Mouse (Mus musculus) yolk sac, embryonic 10.5 days (tissue): Measurements from ENCODE around the gene Hexim1.

Source experiments
- DNase-seq: peaks from one replicate; pipeline ENCODE4 v3.0.0-alpha.2; 2017; ENCODE audit warnings: low spot score

The Hexim1 gene

DNA sequence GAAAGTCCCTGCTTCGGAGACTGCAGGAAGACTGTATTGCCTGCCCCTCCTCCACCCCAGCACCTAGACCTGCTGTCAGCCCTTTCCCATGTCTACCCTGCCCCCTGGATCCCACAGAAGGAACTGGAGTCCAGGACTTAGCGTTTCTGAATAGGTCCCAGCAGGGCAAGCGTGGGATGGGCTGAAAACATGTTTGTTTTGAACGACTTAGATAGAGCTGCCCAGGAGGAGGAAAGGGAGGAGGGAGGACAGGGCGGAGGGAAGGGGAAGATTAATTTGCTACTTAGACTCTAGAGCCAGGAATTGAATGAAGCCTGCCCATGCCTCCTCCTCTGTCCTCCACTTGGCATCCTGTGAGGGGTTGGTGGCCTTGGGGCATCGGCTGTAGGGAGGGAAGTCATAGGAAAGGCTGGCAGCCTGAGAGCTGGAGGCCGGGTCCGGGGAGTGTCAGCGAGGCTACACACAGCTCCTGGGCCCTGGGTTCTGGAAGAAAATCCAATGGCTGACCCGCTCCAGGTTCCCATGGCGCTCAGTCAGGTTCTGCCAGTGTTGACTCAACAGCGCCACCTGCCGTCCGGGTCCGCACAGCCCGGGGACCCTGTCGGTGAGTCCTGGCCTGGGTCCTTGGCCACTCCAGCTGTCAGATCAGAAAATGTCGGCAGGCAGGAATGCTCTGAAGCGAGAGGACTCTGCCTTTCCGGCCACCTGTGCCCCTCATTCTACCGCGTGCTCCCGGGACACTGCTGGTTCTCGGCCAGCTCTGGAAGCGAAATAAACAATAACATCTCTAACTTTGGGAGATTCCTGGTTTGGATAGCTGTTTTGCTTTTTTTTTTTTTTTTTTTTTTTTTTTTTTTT lies 42.8 kb downstream of the Hexim1 start:
- peak; percentile 94 for DNase-seq

DNA sequence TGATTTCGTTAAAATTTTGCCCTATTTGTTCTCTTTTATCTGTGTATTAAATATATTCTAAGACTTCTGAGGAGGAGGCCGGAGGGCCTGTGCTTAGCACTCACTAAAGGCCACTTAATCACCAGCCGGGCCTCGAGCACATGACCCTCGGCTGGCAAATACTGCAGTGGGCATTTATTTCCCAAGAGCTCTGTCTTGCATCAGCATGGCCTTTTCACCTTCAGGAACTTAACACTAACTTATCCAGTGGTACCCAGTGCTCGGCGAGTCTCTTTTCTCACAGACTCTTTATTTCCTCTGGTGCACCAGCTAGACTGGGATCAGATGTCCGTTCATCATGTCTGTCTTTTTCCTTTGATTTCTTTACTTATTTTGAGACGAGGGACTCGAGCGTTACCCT lies 44.7 kb downstream of the Hexim1 start:
- no peak for DNase-seq

DNA sequence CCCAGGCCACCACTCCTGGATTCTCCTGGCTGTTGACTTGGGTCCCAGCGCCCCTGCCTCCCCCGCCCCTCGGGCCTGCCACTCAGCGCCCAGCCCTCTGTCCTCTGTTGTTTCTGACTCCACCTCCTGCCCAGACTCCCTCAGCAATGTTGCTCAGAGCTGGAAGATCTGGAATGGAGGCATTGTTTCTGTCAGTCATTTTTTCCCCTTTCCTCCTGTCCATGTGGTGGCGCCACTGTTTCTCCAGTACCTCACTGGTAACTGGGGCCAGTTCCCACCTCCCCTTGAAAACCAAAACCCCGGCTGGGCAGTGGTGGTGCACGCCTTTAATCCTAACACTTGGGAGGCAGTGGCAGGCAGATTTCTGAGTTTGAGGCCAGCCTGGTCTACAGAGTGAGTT lies 45.4 kb downstream of the Hexim1 start:
- DNase-seq: no peak

DNA sequence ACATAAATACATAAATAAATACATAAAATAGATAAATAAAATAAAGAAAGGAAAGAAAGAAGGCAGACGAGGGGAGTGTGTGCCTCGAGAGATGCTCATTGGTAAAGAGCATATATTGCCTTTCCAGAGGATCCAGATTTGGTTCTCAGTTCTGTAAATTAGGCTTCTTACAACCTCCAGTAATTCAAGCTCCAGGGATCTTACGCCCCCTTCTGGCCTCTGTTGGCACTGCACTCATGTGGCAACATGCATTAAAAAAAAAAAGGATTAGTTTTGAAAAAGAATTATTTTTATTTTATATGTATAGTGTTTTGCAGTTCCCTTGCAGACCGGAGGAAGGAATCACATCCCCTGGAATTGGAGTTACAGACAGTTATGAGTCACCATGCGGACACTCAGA lies 46.1 kb downstream of the Hexim1 start:
- DNase-seq: no peak

DNA sequence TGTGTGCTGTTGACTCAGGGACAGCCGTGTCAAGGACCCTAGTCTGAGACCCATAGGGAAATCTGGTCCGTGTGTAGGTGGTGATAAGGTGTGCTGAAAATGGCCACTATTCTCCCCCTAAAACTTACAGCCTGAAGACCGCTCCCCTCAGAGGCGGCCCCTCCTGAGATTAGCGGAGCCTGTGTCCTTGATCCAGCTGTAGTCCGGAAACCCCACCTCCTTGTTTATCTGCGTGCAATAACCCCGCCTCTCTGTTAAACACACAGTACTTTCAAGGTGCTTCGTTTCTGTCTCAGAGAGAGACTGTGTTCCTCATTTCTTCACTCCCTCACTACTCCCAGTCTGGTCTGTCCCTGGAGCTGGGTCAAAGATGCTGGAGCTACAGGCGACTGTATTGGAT lies 48.4 kb downstream of the Hexim1 start:
- DNase-seq: no peak

DNA sequence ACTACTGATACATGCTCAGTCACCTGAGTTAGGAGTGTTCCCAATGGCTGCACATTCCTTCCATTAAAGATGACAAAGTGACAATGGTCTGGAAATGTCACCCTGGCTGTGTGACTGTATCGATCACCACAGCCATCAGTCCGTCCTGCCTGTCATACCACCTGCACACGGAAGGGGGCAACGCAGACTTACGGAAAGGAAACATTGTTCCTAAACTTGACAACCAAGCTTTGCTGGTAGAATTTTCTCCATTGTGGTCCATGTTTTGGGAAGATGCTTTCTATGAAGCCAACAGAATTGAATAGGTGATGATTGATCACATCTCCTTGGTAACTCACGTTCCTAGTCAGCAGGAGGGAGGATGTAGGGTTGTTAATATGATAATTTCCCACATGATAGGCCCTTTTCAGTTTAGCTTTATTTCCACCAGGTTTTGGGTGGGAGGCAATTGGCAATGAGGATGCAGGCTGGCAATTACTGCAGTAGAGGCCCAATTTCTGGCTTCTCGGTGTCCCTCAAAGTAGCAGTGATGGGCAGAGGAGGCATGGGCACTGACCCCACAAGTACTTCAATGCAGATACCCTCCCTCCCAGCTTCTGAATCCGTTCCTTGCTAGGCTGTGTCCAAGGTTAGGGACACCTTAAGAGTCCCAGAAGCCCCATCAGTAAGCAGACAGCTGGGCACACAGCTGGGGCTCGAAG lies 52.8 kb downstream of the Hexim1 start:
- DNase-seq: no peak
